Mouse (Mus musculus) bone marrow, adult 2 months (tissue): Measurements from ENCODE around the gene Lsp1.

Experiments
- CTCF ChIP-seq: fragments of 200-500 bp; IDR thresholded peaks from 2 replicates; pipeline ENCODE4 v1.5.1; 2011; ENCODE audit warnings: low read length, control low read depth; ENCODE audit not compliant: control insufficient read depth, insufficient read depth
- POLR2A ChIP-seq: fragments of 200-500 bp; IDR thresholded peaks from 2 replicates; pipeline ENCODE4 v1.6.1; 2011; ENCODE audit warnings: low read depth, mild to moderate bottlenecking, control low read depth, low read length, borderline replicate concordance; ENCODE audit not compliant: control insufficient read depth

DNA sequence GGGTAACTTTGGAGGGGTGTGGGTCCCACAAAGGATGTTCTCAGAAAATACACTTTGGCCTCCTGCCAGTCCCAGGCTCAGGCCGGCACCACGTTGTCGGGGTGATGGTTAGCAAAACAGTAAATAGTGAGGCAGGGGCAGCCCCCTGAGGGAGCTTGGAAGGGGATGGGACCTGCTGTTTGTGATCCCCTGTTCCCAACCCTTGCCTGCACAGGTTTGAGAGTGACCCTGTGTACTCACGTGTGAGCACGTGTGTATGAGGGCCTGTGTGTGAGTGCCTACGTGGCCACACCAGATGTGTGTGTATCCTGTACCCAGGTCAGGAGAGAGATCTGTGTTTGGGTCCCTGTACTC is 21.6 kb downstream of the Lsp1 start:
- TF ChIP-seq POLR2A = no peak
- TF ChIP-seq CTCF = no peak
